In the genomic region with DNA sequence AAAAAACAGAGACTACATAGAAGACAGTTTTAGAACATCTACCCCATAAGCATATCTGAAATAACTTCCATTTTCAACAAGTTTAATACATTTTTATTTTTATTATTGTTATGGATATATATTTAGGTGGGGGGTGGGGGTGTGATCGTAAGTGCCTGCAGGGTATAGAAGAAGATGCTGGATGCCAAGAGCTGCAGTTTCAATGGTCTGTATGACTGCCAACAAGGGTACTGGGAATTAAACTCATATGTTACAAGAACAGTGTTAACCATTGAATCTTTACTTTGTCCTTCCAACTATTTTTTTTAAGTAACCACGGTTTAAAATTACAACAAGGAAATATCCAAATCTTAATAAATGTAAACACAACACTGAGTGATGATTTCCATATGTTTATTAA, we compare ENCODE assay signal across 20 mouse cellular contexts.
"Had no signal": no experiment of that assay in that cellular context is flagged by ENCODE, and none has a peak within 500 bp of the region (broad histone marks: within the 10 kb centered on the region; RNA-seq: fewer than 3 reads in every experiment).

No protein-coding gene starts in this region.

- H3K9ac ChIP-seq: liver, embryonic 14.5 days; lung, embryonic 15.5 days; midbrain, embryonic 12.5 days; neural tube, embryonic 13.5 days; neural tube, embryonic 15.5 days had no signal

- H3K27ac ChIP-seq: liver, embryonic 14.5 days; lung, embryonic 15.5 days; midbrain, embryonic 10.5 days; midbrain, embryonic 12.5 days; neural tube, embryonic 13.5 days; neural tube, embryonic 15.5 days had no signal

- H3K4me1 ChIP-seq: lung, embryonic 15.5 days; midbrain, embryonic 12.5 days; neural tube, embryonic 13.5 days; neural tube, embryonic 15.5 days had no signal

- ATAC-seq: midbrain, embryonic 16.5 days had no signal

- DNase-seq: lung, adult 18-20 months; lung, postnatal 10 days; lung, postnatal 4 days; midbrain, embryonic 14.5 days; retina, postnatal 1 day; right cerebral cortex, adult 18-20 months; right cerebral cortex, postnatal 25 days; right cerebral cortex, postnatal 4 days; spleen, adult 18-20 months; thymus, adult 18-20 months; thymus, postnatal 14 days; thymus, postnatal 36 days had no signal

- H3K9me3 ChIP-seq: lung, embryonic 15.5 days; midbrain, embryonic 10.5 days; midbrain, embryonic 12.5 days; neural tube, embryonic 13.5 days; neural tube, embryonic 15.5 days had no signal

- H3K4me2 ChIP-seq: lung, embryonic 15.5 days; midbrain, embryonic 12.5 days; neural tube, embryonic 13.5 days; neural tube, embryonic 15.5 days had no signal

- H3K4me3 ChIP-seq: lung, embryonic 15.5 days; midbrain, embryonic 10.5 days; midbrain, embryonic 12.5 days; myocyte; neural tube, embryonic 13.5 days; neural tube, embryonic 15.5 days had no signal

- H3K36me3 ChIP-seq: lung, embryonic 15.5 days; midbrain, embryonic 10.5 days; midbrain, embryonic 12.5 days; neural tube, embryonic 13.5 days; neural tube, embryonic 15.5 days had no signal

- H3K27me3 ChIP-seq: lung, embryonic 15.5 days; midbrain, embryonic 12.5 days; neural tube, embryonic 13.5 days; neural tube, embryonic 15.5 days had no signal
